Comparison of ENCODE assay signal across 8 mouse cellular contexts in the genomic region with DNA sequence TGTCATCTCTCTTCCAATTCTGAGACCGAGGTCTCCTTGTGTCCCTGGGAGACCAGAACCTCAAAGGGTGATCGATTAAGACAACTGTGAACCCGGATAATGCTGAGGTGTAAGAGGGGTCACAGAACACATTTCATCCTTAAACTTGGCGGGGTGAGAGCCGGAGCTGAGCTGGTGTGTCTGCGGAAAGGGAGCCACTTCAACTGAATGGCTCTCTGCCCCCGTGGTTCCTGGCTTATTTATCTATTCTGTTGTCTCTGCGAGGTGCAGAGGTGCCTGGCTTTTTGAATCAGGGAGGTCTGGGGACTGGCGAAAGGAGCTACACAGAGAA. TPM values are rescaled to one million over a fixed set of nuclear protein-coding genes. Genes with fewer than 3 reads are reported as not detected.
A peak's percentile ranks its signal among the peaks of the same experiment; 100 is the strongest.
DNase-seq lines count a peak whose midpoint lies in the region; ATAC-seq and TF ChIP-seq lines count a peak whose summit lies in the region.

No protein-coding gene starts in this region.

- peak overlapping the region; percentile 74; the same call in 1 of the 2 replicates for H3K27ac ChIP-seq in forebrain, postnatal 0 days (ENCODE audit: low read depth, low read length)
- H3K27ac ChIP-seq in lung, postnatal 0 days (ENCODE audit: low read length), result peak overlapping the region; percentile 97

- no peak for TF ChIP-seq CTCF in forebrain, postnatal 0 days (IDR thresholded peaks at IDR 0.05; ENCODE audit: low read depth)
- no peak for TF ChIP-seq CTCF in lung, postnatal 0 days (IDR thresholded peaks at IDR 0.05)

- H3K36me3 ChIP-seq in forebrain, postnatal 0 days (ENCODE audit: insufficient read depth), result no peaks in the 10 kb centered on the region
- no peaks in the 10 kb centered on the region for H3K36me3 ChIP-seq in lung, postnatal 0 days (ENCODE audit: insufficient read depth, low read length)

- WGBS in forebrain, postnatal 0 days, result 5% methylated on average over 9 of the region's 9 CpGs
- WGBS in lung, postnatal 0 days, result 2% methylated on average over 9 of the region's 9 CpGs

- H3K9me3 ChIP-seq in forebrain, postnatal 0 days (ENCODE audit: low read length), result no peaks in the 10 kb centered on the region
- H3K9me3 ChIP-seq in lung, postnatal 0 days (ENCODE audit: low read length), result no peaks in the 10 kb centered on the region

- peak; percentile 20 for ATAC-seq in activated CD4-positive, CD25-positive, alpha-beta regulatory T cell, adult 4 months
- ATAC-seq in forebrain, postnatal 0 days, result no peak
- no peak for ATAC-seq in lung, postnatal 0 days

- no peaks in the 10 kb centered on the region for H3K4me1 ChIP-seq in forebrain, postnatal 0 days (ENCODE audit: insufficient read depth)
- H3K4me1 ChIP-seq in lung, postnatal 0 days (ENCODE audit: insufficient read depth, low read depth, low read length), result peaks cover 9% of the 10 kb centered on the region

- peak overlapping the region; percentile 69 for H3K9ac ChIP-seq in forebrain, postnatal 0 days
- peak overlapping the region; percentile 70 for H3K9ac ChIP-seq in lung, postnatal 0 days (replicated peaks; ENCODE audit: low read depth)

- peak overlapping the region; percentile 68 for H3K4me2 ChIP-seq in forebrain, postnatal 0 days (ENCODE audit: low read depth)
- peak overlapping the region; percentile 81 for H3K4me2 ChIP-seq in lung, postnatal 0 days (replicated peaks; ENCODE audit: low read depth, low read length)

- DNase-seq in kidney, adult 18-20 months, result peak; percentile 28
- DNase-seq in kidney, adult 11 months, result no peak
- DNase-seq in forebrain, postnatal 0 days, result no peak
- DNase-seq in lung, postnatal 0 days (ENCODE audit: low spot score), result no peak
- no peak for DNase-seq in left cerebral cortex, adult 18-20 months (ENCODE audit: low spot score in 2 of 2)
- no peak for DNase-seq in right cerebral cortex, postnatal 10 days (ENCODE audit: low spot score in 2 of 2)
- no peak for DNase-seq in retina, postnatal 1 day

- TF ChIP-seq EP300 in lung, postnatal 0 days (IDR thresholded peaks at IDR 0.05), result no peak

- no peaks in the 10 kb centered on the region for H3K27me3 ChIP-seq in forebrain, postnatal 0 days (ENCODE audit: insufficient read depth, low read length)
- H3K27me3 ChIP-seq in lung, postnatal 0 days (replicated peaks; ENCODE audit: insufficient read depth, low read length), result no peaks in the 10 kb centered on the region

- peak overlapping the region; percentile 60 for H3K4me3 ChIP-seq in forebrain, postnatal 0 days (ENCODE audit: low read depth, low read length)
- H3K4me3 ChIP-seq in lung, postnatal 0 days (ENCODE audit: low read depth, low read length), result peak overlapping the region; percentile 62

RNA-seq across cellular contexts. Expression of a gene that starts 1.5 kb away (rescaled TPM):
- polyA plus RNA-seq in activated CD4-positive, CD25-positive, alpha-beta regulatory T cell, adult 4 months (2017; shearing (Covaris generic)), result 10 to 100 TPM; 65.4 to 98.0 TPM
- 15.9 and 22.7 TPM in 2 replicates for total RNA-seq in forebrain, postnatal 0 days (2014; rRNA removed)
- polyA plus RNA-seq in forebrain, postnatal 0 days (2015; fragmentation: Nextera tagmentation; extraction: Ambion mirVana), result 16.4 and 16.6 TPM in 2 replicates
- polyA plus RNA-seq in lung, postnatal 0 days (2015; fragmentation: Nextera tagmentation; extraction: Ambion mirVana), result 110 and 130 TPM in 2 replicates
- total RNA-seq in left cerebral cortex, adult 18-20 months (2021), result 10 to 100 TPM; 56.8 to 67.2 TPM

RNA-seq across cellular contexts. Expression of a gene that starts 12.2 kb away (rescaled TPM):
- not detected for polyA plus RNA-seq in activated CD4-positive, CD25-positive, alpha-beta regulatory T cell, adult 4 months (2017; shearing (Covaris generic))
- 0.08 and 0.14 TPM in 2 replicates for total RNA-seq in forebrain, postnatal 0 days (2014; rRNA removed)
- 0.22 and 0.31 TPM in 2 replicates for polyA plus RNA-seq in forebrain, postnatal 0 days (2015; fragmentation: Nextera tagmentation; extraction: Ambion mirVana)
- polyA plus RNA-seq in lung, postnatal 0 days (2015; fragmentation: Nextera tagmentation; extraction: Ambion mirVana), result 0.05 and 0.18 TPM in 2 replicates
- 1 to 10 TPM; 2.8 to 3.7 TPM for total RNA-seq in left cerebral cortex, adult 18-20 months (2021)
